Mouse (Mus musculus): Measurements from ENCODE around the gene Bdp1.
"Not testable (repeated sequence)": the region's sequence is repeated elsewhere in the genome, so short reads cannot be mapped to it uniquely, and the experiment has no call there.

Bdp1 gene

GRCm38 (mm10) chr13:100103748-100104254, at the start of gene Bdp1:
Gene Bdp1, minus strand, starts transcription at chr13:100104070.
- peak; percentile 93 for DNase-seq (ENCODE audit: low spot score)

DNA sequence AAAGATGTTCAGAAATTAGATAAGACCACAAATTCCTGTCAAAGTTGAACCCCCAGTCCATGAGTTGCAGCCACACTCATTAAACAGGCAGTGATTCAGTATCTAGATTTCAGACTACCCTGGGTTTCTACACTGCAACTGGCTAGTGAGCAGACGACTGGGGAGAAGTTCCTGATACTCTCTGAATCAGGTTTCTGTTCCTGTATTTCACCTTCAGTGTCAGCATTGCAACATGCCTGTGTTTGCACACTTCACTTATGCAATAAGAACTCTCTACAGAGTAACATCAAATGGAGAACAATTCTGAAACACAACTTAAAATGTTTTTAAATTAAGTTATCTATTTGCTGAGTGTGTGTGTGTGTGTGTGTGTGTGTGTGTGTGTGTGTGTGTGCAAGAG, 48.8 kb upstream of the Bdp1 start:
- no peak for DNase-seq (ENCODE audit: low spot score)

DNA sequence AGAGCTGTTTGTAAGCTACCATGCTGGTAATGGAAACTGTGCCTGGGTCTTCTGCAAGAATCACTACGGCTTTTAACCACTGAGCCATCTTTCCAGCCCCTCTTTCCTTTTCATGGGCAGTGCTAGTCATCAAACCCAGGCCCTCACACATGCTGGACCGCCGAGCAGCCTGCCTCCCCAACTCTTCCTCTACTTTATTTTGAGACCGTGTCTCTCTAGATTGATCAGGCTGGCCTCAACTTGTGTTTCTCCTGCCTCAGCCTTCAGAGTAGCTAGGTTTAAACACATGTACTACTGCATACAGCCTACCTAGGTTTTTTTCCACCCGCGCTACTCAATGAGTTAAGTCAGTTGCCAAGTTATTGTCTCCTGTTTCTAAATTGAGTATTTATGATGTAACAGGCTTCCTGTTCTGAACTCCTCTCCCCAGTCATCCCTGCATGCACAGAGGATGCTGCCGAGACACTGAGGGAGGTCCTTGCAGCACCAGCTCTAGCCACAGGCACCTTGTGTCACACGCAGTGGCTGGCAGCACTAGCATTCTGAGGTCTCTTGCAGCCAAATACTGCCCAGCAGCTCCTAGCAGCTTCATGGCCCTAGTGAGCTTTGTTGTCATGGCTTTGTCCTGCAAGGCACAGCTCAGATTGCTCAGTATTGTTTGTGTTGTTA, 37.9 kb upstream of the Bdp1 start:
- DNase-seq (ENCODE audit: low spot score): no peak

DNA sequence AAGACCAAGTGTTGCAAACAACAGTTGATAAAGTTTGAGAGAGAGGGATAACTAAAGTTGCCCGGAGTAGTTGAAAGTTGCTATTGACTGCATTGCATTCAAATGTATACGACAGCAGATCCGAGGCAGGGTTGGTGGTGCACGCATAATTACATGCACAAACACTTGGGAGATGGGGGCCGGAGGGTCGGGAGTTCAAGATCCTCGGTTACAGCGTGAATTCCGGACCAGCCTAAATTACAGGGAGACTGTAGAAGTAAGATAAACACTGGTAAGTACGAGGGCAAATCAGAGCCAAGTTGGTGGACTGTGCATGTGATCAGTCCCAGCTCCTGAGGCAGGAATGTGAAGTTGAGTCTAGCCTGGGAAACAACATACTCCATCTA, 21.4 kb upstream of the Bdp1 start:
- no peak for DNase-seq (ENCODE audit: low spot score)

- peak; percentile 78 for DNase-seq (ENCODE audit: low spot score)
These were observed 20.8 kb upstream of the Bdp1 start, which contains the start of gene Smn1 for GRCm38 (mm10) chr13:100124423-100125257. Gene Smn1, plus strand, starts transcription at chr13:100124852.

GRCm38 (mm10) chr13:100123970-100124369, 20.1 kb upstream of the Bdp1 start:
- DNase-seq (ENCODE audit: low spot score): no peak

GRCm38 (mm10) chr13:100112218-100112972, 8.5 kb upstream of the Bdp1 start:
- no peak for DNase-seq (ENCODE audit: low spot score)

DNA sequence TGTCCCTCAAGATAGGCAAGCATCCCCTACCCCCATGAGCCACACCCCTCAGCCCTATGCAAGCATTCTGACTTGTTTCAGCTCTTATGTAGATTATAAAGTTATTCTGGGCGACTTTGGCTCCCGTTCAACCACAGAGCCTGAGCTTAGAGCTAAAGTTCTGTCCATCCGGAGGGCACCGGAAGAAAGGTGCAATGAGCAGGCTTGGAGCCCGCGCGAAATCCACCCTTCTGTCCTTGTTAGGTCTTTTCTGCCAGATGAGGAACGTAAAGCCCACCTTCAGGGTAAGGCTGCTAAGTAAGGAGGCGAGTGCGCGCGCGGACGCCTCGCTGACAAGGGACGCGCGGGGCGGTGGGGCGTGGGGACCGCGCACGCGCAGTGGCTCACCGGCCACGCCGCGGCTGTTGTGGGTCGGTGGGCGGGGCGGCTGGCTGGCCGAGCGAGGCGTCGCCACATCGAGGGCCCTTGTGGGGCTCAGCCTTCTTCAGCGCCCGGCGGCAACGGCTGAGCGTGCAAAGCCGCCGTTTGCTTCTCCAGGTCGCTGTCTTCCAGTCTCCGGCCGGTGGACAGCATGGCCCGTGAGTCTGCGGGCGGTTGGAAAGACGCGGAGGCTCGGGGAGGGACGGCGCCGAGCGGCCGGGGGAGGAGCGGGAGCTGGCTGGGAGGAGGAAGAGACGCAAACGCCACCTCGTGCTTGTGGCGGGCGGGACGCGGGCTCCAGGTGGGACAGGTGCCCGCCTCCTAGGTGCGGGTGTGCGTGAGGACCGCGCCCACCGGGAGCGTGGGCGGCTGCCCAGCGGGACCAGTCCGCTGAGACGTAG, 4.0 kb upstream of the Bdp1 start, which contains the start of gene Serf1:
Gene Serf1 (plus strand): TSS at position 361 of the 821 bp plus-strand sequence.
- DNase-seq (ENCODE audit: low spot score): peak; percentile 63

- no peak for DNase-seq (ENCODE audit: low spot score)
These were observed 715 bp downstream of the Bdp1 start for GRCm38 (mm10) chr13:100103052-100103658.

DNA sequence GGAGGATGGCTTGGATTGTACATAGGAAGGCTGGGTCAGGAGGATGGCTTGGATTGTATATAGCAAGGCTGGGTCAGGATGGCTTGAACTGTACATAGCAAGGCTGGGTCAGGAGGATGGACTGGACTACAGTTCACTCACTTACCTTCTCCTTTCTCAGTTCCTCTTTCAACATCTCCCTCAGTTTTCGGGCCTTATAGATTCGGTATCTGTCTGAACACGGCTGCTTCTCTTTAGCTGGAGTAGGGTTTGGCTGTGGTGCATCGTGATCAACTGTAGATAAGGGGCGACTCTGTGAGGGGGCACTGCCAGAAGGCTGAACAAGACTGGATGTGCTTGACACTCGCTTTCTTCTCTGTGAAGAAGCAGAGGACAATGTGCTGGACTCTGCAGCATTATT, 5.1 kb downstream of the Bdp1 start:
- DNase-seq (ENCODE audit: low spot score): no peak

GRCm38 (mm10) chr13:100071473-100071872, 32.4 kb downstream of the Bdp1 start:
- no peak for DNase-seq (ENCODE audit: low spot score)

- no peak for DNase-seq (ENCODE audit: low spot score)
These were observed 36.0 kb downstream of the Bdp1 start for GRCm38 (mm10) chr13:100067821-100068220.

DNA sequence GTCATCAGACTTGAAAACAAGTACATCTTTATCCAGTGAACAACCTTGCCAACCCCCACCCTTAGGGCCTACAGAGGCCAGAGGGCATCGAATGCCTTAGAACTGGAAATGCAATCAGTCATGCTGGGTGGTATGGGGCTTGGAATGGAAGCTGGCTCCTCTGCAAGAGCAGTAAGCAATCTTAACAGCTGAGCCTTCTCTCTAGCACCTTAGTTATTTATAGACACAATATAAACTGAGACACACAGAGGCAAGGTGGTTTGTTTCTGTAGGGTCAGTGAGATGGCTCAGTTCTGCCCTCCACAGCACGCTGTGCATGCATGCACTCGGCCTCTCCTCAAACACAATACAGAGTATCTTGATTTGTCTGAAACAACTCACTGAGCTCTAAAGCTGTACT, 39.9 kb downstream of the Bdp1 start:
- DNase-seq (ENCODE audit: low spot score): no peak

GRCm38 (mm10) chr13:100057738-100058137, 46.1 kb downstream of the Bdp1 start:
- DNase-seq (ENCODE audit: low spot score): not testable (repeated sequence)

- DNase-seq (ENCODE audit: low spot score): no peak
These were observed 77.9 kb downstream of the Bdp1 start for GRCm38 (mm10) chr13:100026013-100026412.

DNA sequence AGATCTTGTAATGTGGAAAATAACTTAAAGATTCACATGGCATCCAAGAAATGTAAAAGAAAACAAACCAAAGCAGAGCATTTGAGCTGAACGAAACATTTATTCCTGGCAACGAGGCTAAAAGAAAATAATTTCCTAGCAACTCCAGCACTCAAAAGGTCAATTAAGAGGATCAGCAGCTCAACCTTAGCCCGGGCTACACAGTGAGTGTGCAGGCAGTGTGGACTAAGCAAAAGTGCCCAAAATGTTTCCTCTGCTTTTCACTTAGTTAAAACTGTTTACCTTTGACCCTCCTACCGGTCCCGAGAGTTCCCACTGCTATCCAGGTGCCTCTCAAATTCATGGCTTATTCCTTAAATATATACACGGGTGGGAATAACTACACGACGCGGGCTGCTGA, 87.0 kb downstream of the Bdp1 start:
- DNase-seq (ENCODE audit: low spot score): no peak

DNA sequence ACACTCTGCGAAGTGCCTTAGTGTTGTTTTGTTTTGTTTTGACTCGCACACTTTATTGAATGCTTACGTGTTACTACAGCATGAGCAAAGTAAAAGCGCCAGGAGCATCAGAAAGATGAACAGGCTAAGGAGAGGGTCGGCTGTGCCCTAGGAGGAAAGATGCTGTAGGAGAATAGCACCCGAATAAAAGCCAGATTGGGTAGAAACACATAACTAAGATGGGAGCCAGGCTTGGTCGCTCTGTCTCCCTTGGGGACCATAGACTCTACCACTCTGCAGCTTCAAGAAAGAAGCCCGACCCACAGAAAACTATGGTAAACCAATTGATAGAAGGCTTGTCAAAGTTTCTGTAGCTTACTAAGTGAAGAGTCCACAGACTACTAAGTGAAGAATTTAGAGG, 87.9 kb downstream of the Bdp1 start:
- DNase-seq (ENCODE audit: low spot score): no peak

- DNase-seq (ENCODE audit: low spot score): peak; percentile 72
These were observed 88.7 kb downstream of the Bdp1 start, which contains the start of gene Mccc2 for GRCm38 (mm10) chr13:100014906-100015895. Gene Mccc2, minus strand, starts transcription at chr13:100015639.

DNA sequence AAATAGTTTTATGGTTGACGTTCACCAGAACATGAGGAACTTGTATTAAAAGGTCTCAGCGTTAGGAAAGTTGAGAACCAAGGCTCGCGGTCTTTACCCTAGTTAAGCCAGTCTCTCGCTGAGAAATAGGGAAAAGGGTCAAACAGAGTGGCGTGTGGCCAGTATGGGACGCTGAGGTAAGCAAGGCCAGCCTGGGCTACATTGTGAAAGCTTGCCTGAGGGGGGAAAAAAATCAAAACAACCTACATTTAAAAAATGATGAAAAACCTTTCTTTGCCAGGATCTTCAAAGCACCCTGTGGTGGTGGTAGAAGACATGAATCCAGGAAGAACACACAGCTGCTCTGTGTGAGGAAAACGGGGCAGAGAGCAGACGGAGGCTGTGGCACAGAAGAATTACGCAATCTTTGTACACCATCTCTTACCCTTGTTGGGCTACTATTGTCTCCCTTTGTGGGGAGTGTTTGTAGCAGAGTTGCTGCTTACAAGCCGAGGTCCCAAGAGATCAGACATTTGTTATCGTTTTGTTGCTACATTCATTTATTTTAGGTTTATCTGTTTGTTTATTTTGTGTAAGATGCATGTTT, 97.9 kb downstream of the Bdp1 start:
- DNase-seq (ENCODE audit: low spot score): no peak

All from spleen, adult 12 weeks (tissue).